Mouse (Mus musculus) kidney, adult 2 months (tissue): ENCODE measurements around the gene Zdhhc1. TPM values are rescaled to one million over a fixed set of nuclear protein-coding genes. Genes with fewer than 3 reads are reported as not detected.

Experiments used
- DNase-seq: peaks from one replicate; pipeline ENCODE4 v3.0.0; 2021
- H3K27ac ChIP-seq: fragments of 200-500 bp; 2 replicates; pipeline ENCODE4 v1.5.1; 2012; ENCODE audit warnings: low read depth, low read length, control low read depth, inconsistent platforms; ENCODE audit not compliant: insufficient read depth
- H3K27me3 ChIP-seq: fragments of 200-500 bp; replicated peaks from 2 replicates; pipeline ENCODE4 v1.6.1; 2012; ENCODE audit warnings: mild to moderate bottlenecking, moderate library complexity, low read length, inconsistent platforms; ENCODE audit not compliant: control insufficient read depth, insufficient read depth
- H3K36me3 ChIP-seq: fragments of 200-500 bp; 2 replicates; pipeline ENCODE4 v1.6.1; 2012; ENCODE audit warnings: mild to moderate bottlenecking, moderate library complexity, low read length, inconsistent platforms; ENCODE audit not compliant: control insufficient read depth, insufficient read depth
- H3K4me1 ChIP-seq: fragments of 200-500 bp; 2 replicates; pipeline ENCODE4 v1.6.1; 2011; ENCODE audit warnings: low read length; ENCODE audit not compliant: control insufficient read depth, insufficient read depth
- H3K4me3 ChIP-seq: fragments of 200-500 bp; 2 replicates; pipeline ENCODE4 v1.5.1; 2011; ENCODE audit warnings: mild to moderate bottlenecking, low read depth, low read length, control low read depth; ENCODE audit not compliant: insufficient read depth
- CTCF ChIP-seq: fragments of 200-500 bp; conservative IDR thresholded peaks from 2 replicates; pipeline ENCODE4 v1.5.1; 2011; ENCODE audit warnings: low read depth, mild to moderate bottlenecking, control low read depth, low read length, moderate library complexity, mixed read lengths; ENCODE audit not compliant: insufficient read depth, insufficient read length
- POLR2A ChIP-seq: fragments of 200-500 bp; IDR thresholded peaks from one replicate; pipeline ENCODE4 v1.6.1; 2011; ENCODE audit warnings: low read depth, low read length, control low read depth
- WGBS: fragments of 180-500 bp; shearing (Covaris S2); methylation state at CpG from one replicate; pipeline ENCODE4 v1.1.7; 2018; 5-methylcytosine and 5-hydroxymethylcytosine counted together
- polyA plus RNA-seq: library from polyadenylated mRNA; depleted of rRNA; stranded (reverse); fragments of >200 nt; gene quantifications from 2 replicates; pipeline ENCODE4 v1.2.3, GENCODE M21; 2012; rRNA removed

The Zdhhc1 gene
- polyA plus RNA-seq, result 47.6 and 57.7 TPM in 2 replicates

DNA sequence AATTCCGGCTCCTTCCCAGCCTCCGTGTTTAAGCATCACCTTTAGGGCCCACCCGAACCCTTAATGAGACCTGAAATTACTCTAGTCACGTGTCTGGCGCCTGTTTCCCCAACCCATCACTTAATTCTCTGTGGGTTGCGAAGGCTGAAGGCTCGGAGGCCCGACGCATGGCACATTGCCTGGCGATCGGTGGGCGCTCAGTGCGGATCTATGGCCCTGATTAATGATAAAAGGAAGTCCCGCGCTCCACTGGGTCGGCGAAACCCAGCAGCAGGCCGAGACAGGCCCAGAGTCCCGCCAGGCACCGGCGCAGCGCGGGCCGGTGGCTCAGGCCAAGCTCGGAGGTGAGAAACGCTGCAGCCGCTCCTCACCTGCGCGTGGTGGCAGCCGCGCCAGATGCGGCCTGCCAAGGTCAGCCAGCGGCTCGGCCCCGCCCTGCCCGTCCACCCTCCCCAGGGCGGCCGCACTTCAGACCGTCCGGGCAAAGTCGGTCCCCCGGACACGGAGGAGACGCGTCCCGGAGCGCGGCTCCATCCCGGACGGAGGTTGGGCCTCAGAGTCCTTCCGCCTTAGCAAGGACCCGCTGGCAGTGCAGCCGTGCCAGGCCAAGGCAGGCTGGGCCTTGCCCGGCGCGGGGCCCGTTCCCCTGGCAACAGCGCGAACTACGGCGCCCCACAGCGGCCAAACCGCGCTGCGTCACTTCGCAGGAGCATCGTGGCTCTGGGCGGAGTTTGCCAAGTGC, at the start of gene Zdhhc1:
Gene Zdhhc1, minus strand, starts transcription at position 464 of the 742 bp plus-strand sequence.
- peak; percentile 41 for TF ChIP-seq POLR2A
- TF ChIP-seq CTCF, result peak; percentile 51
- peaks cover 9% of the 10 kb centered on the region for H3K4me1 ChIP-seq
- H3K36me3 ChIP-seq, result no peaks in the 10 kb centered on the region
- H3K27ac ChIP-seq, result peak within 1 kb of the TSS; percentile 78
- DNase-seq, result peak; percentile 93
- WGBS, result 1% methylated on average over 67 of the region's 68 CpGs
- H3K27me3 ChIP-seq, result no peaks in the 10 kb centered on the region
- peak within 1 kb of the TSS; percentile 85 for H3K4me3 ChIP-seq

DNA sequence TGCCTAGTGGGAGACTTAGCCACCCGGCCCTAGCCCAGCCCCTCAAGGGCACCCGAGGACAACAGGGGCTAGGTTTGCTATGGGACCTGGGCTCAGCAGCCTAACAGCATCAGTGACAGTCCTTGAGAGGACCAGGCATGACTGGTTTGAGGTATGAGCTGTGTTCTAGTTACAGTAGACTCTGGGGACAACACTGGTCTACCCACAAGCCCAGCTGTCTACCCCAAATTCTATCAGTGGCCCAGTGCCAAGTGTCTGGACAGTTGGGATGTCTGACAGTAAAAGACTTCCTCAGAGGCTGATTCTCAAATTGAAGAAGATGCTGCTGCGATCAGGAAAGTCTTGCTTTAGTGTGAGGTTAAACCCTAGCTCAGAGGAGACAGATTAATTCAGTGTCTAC, 48.5 kb upstream of the Zdhhc1 start:
- Histone ChIP-seq H3K4me3 (no peak overlapping the region), H3K27ac (peak overlapping the region; percentile 33), H3K4me1 (peaks cover 38% of the 10 kb centered on the region), H3K36me3 (no peaks in the 10 kb centered on the region), H3K27me3 (no peaks in the 10 kb centered on the region)
- WGBS, result 50% methylated on average over 3 of the region's 3 CpGs
- no peak for DNase-seq
- TF ChIP-seq POLR2A (no peak), CTCF (no peak)

DNA sequence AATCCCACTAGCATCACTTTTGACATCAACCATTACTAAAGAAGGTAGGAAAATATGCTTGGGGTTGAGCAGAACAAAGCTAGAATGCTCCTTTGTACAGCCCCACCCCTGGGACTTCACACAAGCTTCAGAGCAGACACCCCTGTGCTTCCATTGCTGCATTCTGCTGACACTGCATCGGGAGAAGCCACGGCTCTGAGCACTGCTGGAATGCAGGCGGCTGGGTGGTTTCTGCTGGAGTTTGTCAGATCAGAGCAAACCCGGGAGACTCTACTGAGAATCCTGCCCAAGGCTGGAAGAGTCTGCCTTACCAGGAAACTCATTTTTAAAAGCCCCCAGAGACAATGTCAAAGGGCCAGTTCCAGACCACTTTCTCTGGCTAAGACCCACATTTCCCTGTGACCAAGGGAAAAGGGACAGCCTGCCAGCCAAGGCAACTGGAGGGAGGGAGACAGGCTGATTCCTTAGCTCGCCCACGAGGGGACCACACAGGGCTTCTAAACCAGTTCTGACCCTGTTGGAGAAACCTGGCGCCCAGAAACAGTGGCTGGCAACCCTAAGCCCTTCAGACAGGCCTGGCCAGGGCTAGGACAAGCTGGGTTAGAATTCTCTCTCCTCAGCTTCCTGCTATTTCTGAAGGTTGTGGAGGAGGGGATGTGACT, 48.0 kb upstream of the Zdhhc1 start:
- H3K27me3 ChIP-seq, result no peaks in the 10 kb centered on the region
- peak overlapping the region; percentile 33 for H3K27ac ChIP-seq
- WGBS, result 11% methylated on average over 7 of the region's 7 CpGs
- H3K36me3 ChIP-seq, result no peaks in the 10 kb centered on the region
- H3K4me1 ChIP-seq, result peaks cover 38% of the 10 kb centered on the region
- no peak overlapping the region for H3K4me3 ChIP-seq
- peak; percentile 77 for DNase-seq
- no peak for TF ChIP-seq POLR2A
- no peak for TF ChIP-seq CTCF

DNA sequence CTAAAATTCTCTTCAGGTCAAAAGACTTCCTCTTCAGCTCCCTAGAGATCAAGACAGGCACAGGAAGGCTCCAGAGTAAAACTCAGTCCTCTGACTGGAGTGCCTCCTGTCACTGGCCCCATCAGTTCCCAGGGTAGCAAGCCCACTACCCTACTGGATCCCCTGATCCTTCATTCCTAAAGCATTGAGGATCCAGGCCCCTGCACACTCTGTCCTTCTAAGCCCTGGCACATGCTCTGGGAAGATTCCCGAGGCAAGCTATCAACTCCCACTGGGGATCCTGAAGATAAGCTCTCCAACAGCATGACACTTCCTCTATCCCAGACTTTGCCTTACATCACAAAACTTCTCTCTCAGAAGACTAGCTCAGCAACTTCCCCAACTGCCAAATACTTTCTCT, 47.0 kb upstream of the Zdhhc1 start:
- peak; percentile 37 for DNase-seq
- H3K27me3 ChIP-seq, result no peaks in the 10 kb centered on the region
- WGBS, result 24% methylated on average over 1 of the region's 1 CpGs

DNA sequence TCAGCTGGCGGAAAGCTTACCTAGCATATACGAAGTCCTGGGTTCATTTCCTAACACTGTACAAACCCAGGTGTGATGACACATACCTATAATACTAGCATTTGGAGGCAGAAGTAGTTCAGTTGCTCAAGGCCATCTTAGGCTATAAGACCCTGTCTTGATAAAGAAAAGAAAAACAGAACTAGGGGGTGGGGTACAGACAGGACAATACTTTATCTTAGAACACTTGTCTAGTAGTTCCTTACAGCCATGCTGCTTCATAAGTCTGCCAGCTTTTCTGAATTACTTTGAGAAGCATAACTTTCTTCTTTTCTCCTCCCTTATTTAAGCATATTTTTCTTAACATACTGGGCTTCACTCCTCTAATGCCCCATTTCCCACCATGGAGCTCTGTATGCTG, 46.1 kb upstream of the Zdhhc1 start:
- DNase-seq, result no peak
- 91% methylated on average over 2 of the region's 2 CpGs for WGBS
- H3K4me3 ChIP-seq, result no peak overlapping the region
- H3K4me1 ChIP-seq, result peaks cover 38% of the 10 kb centered on the region
- no peaks in the 10 kb centered on the region for H3K27me3 ChIP-seq
- no peak for TF ChIP-seq CTCF
- no peak for TF ChIP-seq POLR2A
- H3K36me3 ChIP-seq, result peaks cover 7% of the 10 kb centered on the region; the same call in 1 of the 2 replicates
- H3K27ac ChIP-seq, result no peak overlapping the region

More for the DNA sequence above, 47.0 kb upstream of the Zdhhc1 start:
- Histone ChIP-seq H3K4me3 (no peak overlapping the region), H3K36me3 (peaks cover 3% of the 10 kb centered on the region; the same call in 1 of the 2 replicates), H3K27ac (peak overlapping the region; percentile 33), H3K4me1 (peaks cover 38% of the 10 kb centered on the region)
- TF ChIP-seq CTCF (no peak), POLR2A (no peak)

DNA sequence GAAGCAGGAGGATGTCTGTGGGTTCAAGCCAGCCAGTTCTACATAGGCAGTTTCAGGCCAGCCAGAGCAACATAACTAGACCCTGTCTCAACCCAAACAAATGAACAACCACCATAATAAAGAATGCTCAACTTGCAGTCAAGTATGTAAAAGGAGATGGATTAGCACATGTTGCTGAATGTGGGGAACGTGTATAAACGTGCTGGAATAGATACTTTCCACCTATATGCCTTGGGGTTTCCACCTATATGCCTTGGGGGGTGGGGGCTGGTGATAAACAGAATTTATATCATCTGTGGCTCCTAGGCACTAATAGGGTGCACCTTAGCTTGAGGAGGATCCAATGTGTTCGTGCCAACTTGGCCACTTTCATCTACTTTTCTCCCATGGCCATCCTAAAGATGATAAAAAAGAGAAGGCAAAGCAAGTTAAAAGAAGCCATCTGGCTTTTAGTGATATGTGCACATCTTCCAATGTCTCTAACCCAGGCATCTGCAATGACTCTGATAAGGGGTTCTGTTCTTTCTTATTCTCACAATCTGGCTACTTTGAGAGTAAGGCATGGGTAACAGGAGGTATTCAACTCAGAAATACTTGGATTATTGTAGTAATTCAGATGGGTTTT, 45.4 kb upstream of the Zdhhc1 start:
- DNase-seq, result no peak
- 92% methylated on average over 3 of the region's 3 CpGs for WGBS

More for the DNA sequence above, 45.4 kb upstream of the Zdhhc1 start:
- Histone ChIP-seq H3K27ac (no peak overlapping the region), H3K4me3 (no peak overlapping the region), H3K27me3 (no peaks in the 10 kb centered on the region), H3K4me1 (peaks cover 36% of the 10 kb centered on the region), H3K36me3 (peaks cover 7% of the 10 kb centered on the region; the same call in 1 of the 2 replicates)
- TF ChIP-seq POLR2A (no peak), CTCF (no peak)
